Mouse (Mus musculus) lung, adult 2 months (tissue): ENCODE results near the gene Ak6.

Experiments used
- CTCF ChIP-seq: fragments of 200-500 bp; IDR thresholded peaks from 2 replicates; pipeline ENCODE4 v1.5.1; 2011; ENCODE audit warnings: mild to moderate bottlenecking, low read length, control low read depth; ENCODE audit not compliant: insufficient read depth
- POLR2A ChIP-seq: fragments of 200-500 bp; IDR thresholded peaks from 2 replicates; pipeline ENCODE4 v1.6.1; 2011; ENCODE audit warnings: low read depth, mild to moderate bottlenecking, control low read depth, low read length, borderline replicate concordance; ENCODE audit errors: extremely low read depth

GRCm38 (mm10) chr13:100607756-100608155 is 43.0 kb upstream of the Ak6 start:
- TF ChIP-seq CTCF (peak; percentile 11; the same call in 1 of the 2 replicates), POLR2A (no peak)
